Mouse (Mus musculus): ENCODE data around the gene Klra2.
"Not testable (repeated sequence)": the region's sequence is repeated elsewhere in the genome, so short reads cannot be mapped to it uniquely, and the experiment has no call there.

Klra2 gene

GRCm38 (mm10) chr6:131247206-131247605, at the start of gene Klra2:
Klra2 (minus strand) TSS chr6:131247362.
- no peak for DNase-seq (ENCODE audit: low spot score)

- no peak for DNase-seq (ENCODE audit: low spot score)
Observed at GRCm38 (mm10) chr6:131294435-131295112, 47.4 kb upstream of the Klra2 start.

- no peak for DNase-seq (ENCODE audit: low spot score)
Observed at GRCm38 (mm10) chr6:131293916-131294315, 46.8 kb upstream of the Klra2 start.

DNA sequence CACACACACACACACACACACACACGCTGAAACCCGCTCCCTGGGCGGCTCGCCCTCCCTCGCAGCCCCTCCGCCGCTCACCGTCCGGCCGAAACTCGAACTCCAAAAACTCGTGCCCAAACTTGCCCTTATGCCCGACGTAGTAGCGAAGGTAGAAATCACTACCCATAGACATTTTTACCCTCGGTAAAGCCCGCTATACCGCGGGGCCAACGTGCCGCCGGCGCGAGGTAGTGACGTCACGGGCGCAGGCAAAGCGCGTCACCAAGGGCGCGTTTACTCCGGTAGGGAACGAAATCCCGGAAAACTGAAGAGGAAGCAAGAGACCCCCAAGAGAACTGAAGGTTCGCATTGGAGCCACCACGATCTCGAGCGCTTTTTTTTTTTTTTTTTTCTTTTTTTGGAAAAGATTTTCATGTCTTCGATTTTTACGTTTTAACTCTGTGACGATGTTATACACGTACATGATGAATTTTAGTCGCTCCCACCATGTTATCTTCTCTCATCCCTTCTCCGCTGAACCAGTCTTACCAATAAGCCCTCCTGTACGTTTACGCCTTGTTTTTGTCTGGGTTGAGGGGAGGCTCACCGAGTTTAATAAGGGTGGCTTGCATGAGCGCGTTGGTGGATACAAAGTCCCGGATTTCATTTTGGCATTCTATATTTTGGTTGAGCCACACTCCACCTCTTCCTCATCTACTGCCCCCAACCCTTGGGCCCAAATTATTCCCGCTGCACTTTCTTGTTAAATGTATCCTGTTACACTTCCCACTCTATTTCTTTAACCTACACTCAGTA, 46.0 kb upstream of the Klra2 start, which contains the start of gene Magohb:
Gene Magohb, minus strand, starts transcription at position 254 of the 798 bp plus-strand sequence.
- peak; percentile 90 for DNase-seq (ENCODE audit: low spot score)

DNA sequence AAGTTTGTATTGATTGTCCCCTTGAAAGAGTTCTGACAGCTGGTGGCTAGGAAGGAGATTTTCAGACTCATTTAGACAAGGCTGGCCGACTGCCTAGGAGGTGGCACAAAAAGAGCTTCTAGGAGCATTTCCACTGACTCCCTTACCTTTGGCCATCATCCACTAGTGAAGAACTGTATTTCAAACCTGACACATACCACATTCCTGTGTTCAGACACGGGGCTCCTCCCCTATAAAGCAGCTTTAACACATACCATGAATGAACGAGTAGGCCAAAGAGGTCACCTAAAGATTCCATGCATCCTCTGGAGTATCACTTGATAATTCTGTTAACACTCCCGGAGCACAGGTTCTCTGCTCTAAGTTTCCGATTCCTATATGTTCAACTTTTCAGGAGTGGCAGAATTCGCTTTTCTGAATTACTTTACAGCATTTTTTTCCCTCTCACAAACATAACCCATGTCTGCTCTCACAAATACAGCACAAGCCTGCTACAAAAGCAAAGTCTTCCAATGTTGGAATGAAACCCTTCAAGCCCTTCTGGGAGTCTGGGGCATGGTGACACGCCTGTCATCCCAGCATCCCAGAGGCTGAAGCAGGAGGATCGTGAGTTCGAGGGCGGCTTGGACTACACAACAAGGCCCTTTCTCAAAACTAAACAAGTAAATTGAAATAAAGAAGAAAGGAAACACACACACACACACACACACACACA, 45.3 kb upstream of the Klra2 start:
- DNase-seq (ENCODE audit: low spot score) = peak; percentile 25

DNA sequence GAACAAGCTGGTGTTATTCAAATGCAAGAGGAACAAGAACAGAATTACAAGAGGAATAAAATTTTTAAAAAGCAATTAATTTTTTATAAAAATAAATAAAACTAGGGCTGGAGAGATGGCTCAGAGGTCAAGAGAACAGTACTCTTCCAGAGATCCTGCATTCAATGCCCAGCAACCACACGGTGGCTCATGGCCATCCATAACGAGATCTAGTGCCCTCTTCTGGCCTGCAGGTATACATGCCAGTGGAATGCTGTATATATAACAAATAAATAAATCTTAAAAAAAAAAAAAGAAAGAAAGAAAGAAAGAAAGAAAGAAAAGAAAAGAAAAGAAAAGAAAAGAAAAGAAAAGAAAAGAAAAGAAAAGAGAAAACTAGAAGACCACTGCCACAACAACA, 43.3 kb upstream of the Klra2 start:
- peak; percentile 44 for DNase-seq (ENCODE audit: low spot score)

GRCm38 (mm10) chr6:131278160-131278559, 31.0 kb upstream of the Klra2 start:
- DNase-seq (ENCODE audit: low spot score) = not testable (repeated sequence)

- no peak for DNase-seq (ENCODE audit: low spot score)
Observed at GRCm38 (mm10) chr6:131276659-131277058, 29.5 kb upstream of the Klra2 start.

DNA sequence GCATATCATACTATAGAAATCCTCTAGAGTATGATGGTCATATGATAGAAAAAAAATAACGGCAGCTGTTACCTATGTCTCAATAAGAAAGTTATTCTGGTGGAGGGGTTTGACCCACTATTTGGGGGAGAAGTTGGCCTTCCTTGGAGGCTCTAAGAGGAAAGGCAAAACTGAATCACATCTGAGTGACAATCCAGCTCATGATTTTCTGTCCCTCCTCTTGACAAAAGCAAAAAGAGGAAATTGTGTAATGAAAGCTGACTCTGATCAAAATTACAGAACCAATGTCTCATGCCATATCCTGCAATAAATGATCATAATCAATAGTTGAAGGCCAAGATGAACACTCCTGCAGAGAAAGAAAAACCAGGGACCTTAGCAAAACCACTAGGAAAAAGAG, 25.1 kb upstream of the Klra2 start:
- no peak for DNase-seq (ENCODE audit: low spot score)

DNA sequence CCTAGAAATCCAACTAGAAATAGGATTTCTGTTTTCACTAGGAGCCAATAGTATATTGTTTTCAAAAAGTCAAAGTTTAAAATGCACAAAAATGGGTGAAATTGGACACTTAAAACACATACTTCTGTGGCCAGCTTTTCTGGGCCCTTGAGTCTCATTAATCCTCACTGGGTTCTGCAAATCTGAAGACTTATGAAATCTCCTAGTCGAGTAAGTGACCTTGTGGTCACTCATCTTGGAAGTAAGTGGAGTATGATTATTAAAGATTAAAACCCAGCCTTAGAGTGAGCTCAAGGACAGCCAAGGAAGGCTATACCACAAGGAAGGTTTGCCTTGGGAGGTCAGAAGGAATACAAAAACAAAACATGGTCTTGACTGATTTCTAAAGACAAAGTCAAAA, 23.1 kb upstream of the Klra2 start:
- no peak for DNase-seq (ENCODE audit: low spot score)

- DNase-seq (ENCODE audit: low spot score) = no peak
Observed at GRCm38 (mm10) chr6:131269599-131269998, 22.4 kb upstream of the Klra2 start.

DNA sequence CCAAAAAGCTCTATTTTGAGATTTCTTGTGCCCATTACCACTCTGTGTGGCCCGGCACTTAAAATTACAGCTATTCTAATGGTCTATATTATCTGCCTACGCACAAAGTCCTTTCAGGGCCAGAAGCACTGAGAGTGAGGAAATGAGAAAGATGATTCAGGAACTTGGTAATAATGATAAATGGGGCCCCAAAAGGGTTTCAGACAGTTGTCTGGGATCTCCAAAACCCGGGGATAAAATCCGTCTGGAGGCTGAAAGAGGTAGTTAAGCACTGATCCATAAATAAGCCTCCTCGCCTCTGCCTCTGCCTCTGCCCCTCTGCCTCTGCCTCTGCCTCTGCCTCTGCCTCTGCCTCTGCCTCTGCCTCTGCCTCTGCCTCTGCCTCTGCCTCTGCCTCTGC, 17.0 kb upstream of the Klra2 start:
- no peak for DNase-seq (ENCODE audit: low spot score)

DNA sequence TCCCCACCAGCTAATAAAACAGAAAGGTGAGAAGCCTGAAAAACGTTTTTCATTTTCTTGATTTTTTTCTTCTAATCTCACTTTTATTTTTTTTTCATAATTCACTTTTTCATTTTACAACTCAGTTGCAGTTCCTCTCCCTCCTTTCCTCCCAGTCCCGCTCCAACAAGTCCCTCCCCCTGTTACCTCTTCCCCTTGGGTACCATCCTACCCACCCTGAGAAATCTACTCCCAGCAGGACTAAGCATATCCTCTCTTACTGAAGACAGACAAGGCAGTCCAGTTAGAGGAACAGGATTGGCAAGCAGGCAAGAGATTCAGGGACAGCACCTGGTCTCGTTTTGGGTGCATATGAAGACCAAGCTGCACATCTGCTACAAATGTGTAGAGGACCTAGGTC, 15.6 kb upstream of the Klra2 start:
- DNase-seq (ENCODE audit: low spot score) = no peak

DNA sequence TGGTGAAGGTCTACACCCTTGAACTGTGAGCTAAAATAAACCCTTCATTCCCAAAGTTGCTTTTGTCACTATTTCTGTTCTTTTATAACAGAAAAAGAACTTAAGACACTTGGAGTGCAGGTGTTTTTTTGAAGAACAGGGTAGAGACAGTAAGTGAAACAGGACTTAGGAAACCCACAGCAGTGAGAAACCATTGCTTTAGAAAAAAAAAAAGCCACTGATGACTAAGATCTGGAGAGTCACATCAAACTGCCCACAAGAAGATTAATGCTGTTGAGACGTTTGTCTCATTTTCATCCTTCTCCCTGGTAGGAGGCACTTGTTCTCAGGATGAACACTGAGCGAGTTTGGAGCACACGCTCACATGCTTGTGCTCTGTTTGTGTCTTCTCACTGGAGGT, 14.8 kb upstream of the Klra2 start:
- no peak for DNase-seq (ENCODE audit: low spot score)

- DNase-seq (ENCODE audit: low spot score) = no peak
Observed at GRCm38 (mm10) chr6:131245081-131245480, 2.1 kb downstream of the Klra2 start.
